Mouse (Mus musculus) lung, postnatal 14 days (tissue): ENCODE measurements around the gene Arl5a.

Source experiments
- DNase-seq: peaks from one replicate; pipeline ENCODE4 v3.0.0; 2021

The Arl5a gene

GRCm38 (mm10) chr2:52422871-52423610, 1.7 kb downstream of the Arl5a start:
- no peak for DNase-seq

GRCm38 (mm10) chr2:52421197-52421596, 3.5 kb downstream of the Arl5a start:
- DNase-seq = no peak

GRCm38 (mm10) chr2:52420001-52420710, 4.5 kb downstream of the Arl5a start:
- no peak for DNase-seq

- no peak for DNase-seq
Observed at GRCm38 (mm10) chr2:52419295-52419694, 5.4 kb downstream of the Arl5a start.

GRCm38 (mm10) chr2:52412524-52413037, 12.1 kb downstream of the Arl5a start:
- no peak for DNase-seq

- peak; percentile 22 for DNase-seq
Observed at GRCm38 (mm10) chr2:52406480-52406879, 18.2 kb downstream of the Arl5a start.

- DNase-seq = no peak
Observed at GRCm38 (mm10) chr2:52405238-52405637, 19.5 kb downstream of the Arl5a start.

- no peak for DNase-seq
Observed at GRCm38 (mm10) chr2:52394529-52394928, 30.2 kb downstream of the Arl5a start.

- no peak for DNase-seq
Observed at GRCm38 (mm10) chr2:52390415-52390975, 34.2 kb downstream of the Arl5a start.

GRCm38 (mm10) chr2:52389975-52390374, 34.7 kb downstream of the Arl5a start:
- DNase-seq = no peak

GRCm38 (mm10) chr2:52386451-52386850, 38.2 kb downstream of the Arl5a start:
- DNase-seq = no peak

- peak; percentile 43 for DNase-seq
Observed at GRCm38 (mm10) chr2:52386037-52386436, 38.7 kb downstream of the Arl5a start.

- peak; percentile 18 for DNase-seq
Observed at GRCm38 (mm10) chr2:52378848-52379261, 45.8 kb downstream of the Arl5a start.

- DNase-seq = no peak
Observed at GRCm38 (mm10) chr2:52378448-52378804, 46.3 kb downstream of the Arl5a start, which contains the start of gene Neb. Gene Neb (minus strand): TSS chr2:52378474.

- DNase-seq = no peak
Observed at GRCm38 (mm10) chr2:52377706-52378447, 46.8 kb downstream of the Arl5a start.

- no peak for DNase-seq
Observed at GRCm38 (mm10) chr2:52374706-52375105, 50.0 kb downstream of the Arl5a start.

- peak; percentile 32 for DNase-seq
Observed at GRCm38 (mm10) chr2:52372480-52372879, 52.2 kb downstream of the Arl5a start.

GRCm38 (mm10) chr2:52372080-52372479, 52.6 kb downstream of the Arl5a start:
- no peak for DNase-seq

- peak; percentile 71 for DNase-seq
Observed at GRCm38 (mm10) chr2:52371066-52371465, 53.6 kb downstream of the Arl5a start.

- no peak for DNase-seq
Observed at GRCm38 (mm10) chr2:52369622-52370021, 55.1 kb downstream of the Arl5a start.

- no peak for DNase-seq
Observed at GRCm38 (mm10) chr2:52367665-52368064, 57.0 kb downstream of the Arl5a start.

- DNase-seq = no peak
Observed at GRCm38 (mm10) chr2:52367248-52367647, 57.5 kb downstream of the Arl5a start.

- no peak for DNase-seq
Observed at GRCm38 (mm10) chr2:52361086-52361485, 63.6 kb downstream of the Arl5a start.
